In the genomic region with DNA sequence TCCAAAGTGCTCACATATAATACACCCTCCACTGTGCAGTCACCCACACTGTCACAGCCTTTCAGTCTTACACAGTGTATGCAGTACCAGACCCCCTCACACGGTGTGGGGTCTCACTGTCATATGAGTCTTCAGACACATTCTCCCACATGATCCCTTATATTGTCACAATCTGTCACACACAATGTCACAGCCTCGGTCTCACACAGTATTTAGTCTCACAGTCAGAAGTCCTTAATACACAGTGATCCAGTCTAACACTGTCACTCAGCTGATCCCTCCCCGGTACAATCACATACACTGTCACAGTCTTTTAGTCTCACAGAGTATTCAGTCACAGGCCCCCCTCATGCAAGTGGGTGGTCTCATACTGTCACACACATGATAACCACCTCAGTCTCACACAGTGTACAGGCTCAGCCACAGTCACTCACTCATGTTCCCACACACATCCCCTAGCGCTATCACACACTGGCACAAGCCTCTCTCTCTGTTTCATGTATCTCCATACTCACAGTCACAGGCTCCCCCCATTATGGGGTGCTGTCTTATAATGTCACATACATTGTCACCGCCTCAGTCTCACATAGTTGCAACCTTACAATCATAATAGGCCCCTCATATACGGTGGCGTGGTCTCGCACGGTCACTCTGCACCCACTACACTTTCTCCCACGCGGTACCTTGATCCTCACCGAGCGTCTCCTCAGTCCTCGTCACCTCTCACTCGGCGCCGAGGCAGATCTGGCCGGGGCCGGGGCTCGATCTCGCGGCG, we compare ENCODE assay signal across 9 mouse cellular contexts. TPM values are rescaled to one million over a fixed set of nuclear protein-coding genes. Genes with fewer than 3 reads are reported as not detected.
A peak's percentile ranks its signal among the peaks of the same experiment; 100 is the strongest.
DNase-seq lines count a peak whose midpoint lies in the region; ATAC-seq and TF ChIP-seq lines count a peak whose summit lies in the region.
"Had no signal": no experiment of that assay in that cellular context is flagged by ENCODE, and none has a peak within 500 bp of the region (broad histone marks: within the 10 kb centered on the region; RNA-seq: fewer than 3 reads in every experiment).

No protein-coding gene starts in this region.

- intact Hi-C loops in heart, adult 2 months (cut with DNase I): loop anchor here (2.0 kb wide), 1 partner anchor 46 kb away; no protein-coding TSS in a partner anchor
- intact Hi-C loops in heart, postnatal 14 days (cut with DNase I): no loop called here

- peaks cover 4% of the 10 kb centered on the region for H3K4me1 ChIP-seq in heart, adult 2 months (ENCODE audit: control insufficient read depth, insufficient read depth, low read length)
- H3K4me1 ChIP-seq in ES-E14 (ENCODE audit: control insufficient read depth in 2 of 2, insufficient read depth in 2 of 2, low read length in 2 of 2, poor library complexity in 1 of 2): peaks cover 0 to 7% of the 10 kb centered on the region in 2 experiments; a peak in 2 of 4 replicates
- H3K4me1 ChIP-seq in forebrain, embryonic 10.5 days: peaks cover 17% of the 10 kb centered on the region
- 0 out of 2 replicates have a peak, but pooled peaks cover 3% of the 10 kb centered on the region for H3K4me1 ChIP-seq in intestine, embryonic 14.5 days (replicated peaks; ENCODE audit: control insufficient read depth, insufficient read depth, low read length)
- H3K4me1 ChIP-seq in small intestine, adult 2 months (ENCODE audit: control insufficient read depth, insufficient read depth, insufficient read length, low read length): peaks cover 6% of the 10 kb centered on the region

- no peak for TF ChIP-seq EP300 in heart, adult 2 months (IDR thresholded peaks at IDR 0.05; ENCODE audit: insufficient read depth, low read depth, low read length)

- no peaks in the 10 kb centered on the region for H3K27me3 ChIP-seq in heart, adult 2 months (ENCODE audit: control insufficient read depth, insufficient read depth, low read length)
- H3K27me3 ChIP-seq in forebrain, embryonic 10.5 days (ENCODE audit: poor library complexity, severe bottlenecking): no peaks in the 10 kb centered on the region
- H3K27me3 ChIP-seq in intestine, embryonic 14.5 days (replicated peaks; ENCODE audit: control insufficient read depth, insufficient read depth, low read length): no peaks in the 10 kb centered on the region
- H3K27me3 ChIP-seq in small intestine, adult 2 months (ENCODE audit: control insufficient read depth, insufficient read depth, low read length): no peaks in the 10 kb centered on the region

- H3K36me3 ChIP-seq in heart, adult 2 months (ENCODE audit: control insufficient read depth, insufficient read depth, low read length): no peaks in the 10 kb centered on the region
- no peaks in the 10 kb centered on the region for H3K36me3 ChIP-seq in ES-E14 (ENCODE audit: control insufficient read depth, insufficient read depth, low read length, poor library complexity, severe bottlenecking)
- H3K36me3 ChIP-seq in forebrain, embryonic 10.5 days (replicated peaks): peaks cover 4% of the 10 kb centered on the region
- peaks cover 6% of the 10 kb centered on the region; the same call in 1 of the 2 replicates for H3K36me3 ChIP-seq in intestine, embryonic 14.5 days (ENCODE audit: control insufficient read depth, insufficient read depth, low read length)
- no peaks in the 10 kb centered on the region for H3K36me3 ChIP-seq in small intestine, adult 2 months (ENCODE audit: control insufficient read depth, insufficient read depth, low read length)

- DNase-seq in heart, adult 2 months: no peak
- no peak for DNase-seq in heart, postnatal 14 days
- no peak for DNase-seq in ES-E14 (ENCODE audit: low read depth, low spot score)
- DNase-seq in forebrain, embryonic 10.5 days (ENCODE audit: extremely low spot score, low spot score): no peak
- DNase-seq in intestine, embryonic 14.5 days (ENCODE audit: low spot score): no peak
- no peak for DNase-seq in thymus, postnatal 36 days

- H3K9me3 ChIP-seq in ES-E14 (ENCODE audit: control insufficient read depth, insufficient read depth, low read depth, low read length): no peaks in the 10 kb centered on the region
- 0 out of 2 replicates have a peak, but pooled peaks cover 4% of the 10 kb centered on the region for H3K9me3 ChIP-seq in forebrain, embryonic 10.5 days
- H3K9me3 ChIP-seq in intestine, embryonic 14.5 days (ENCODE audit: control insufficient read depth, low read length): no peaks in the 10 kb centered on the region

- peak overlapping the region; percentile 71 for H3K9ac ChIP-seq in heart, adult 2 months (ENCODE audit: low read depth, low read length)
- peak overlapping the region; percentile 67 for H3K9ac ChIP-seq in ES-E14 (ENCODE audit: insufficient read depth, low read depth, low read length, poor library complexity, severe bottlenecking)
- H3K9ac ChIP-seq in intestine, embryonic 14.5 days (ENCODE audit: low read length): peak overlapping the region; percentile 78

- H3K27ac ChIP-seq in heart, adult 2 months: peak overlapping the region; percentile 69
- H3K27ac ChIP-seq in ES-E14 (ENCODE audit: insufficient read depth, low read depth, low read length, poor library complexity, severe bottlenecking): no peak overlapping the region
- peak overlapping the region; percentile 89 for H3K27ac ChIP-seq in forebrain, embryonic 10.5 days
- peak overlapping the region; percentile 77 for H3K27ac ChIP-seq in intestine, embryonic 14.5 days (ENCODE audit: low read depth)
- H3K27ac ChIP-seq in small intestine, adult 2 months (ENCODE audit: insufficient read depth, low read depth, low read length): no peak overlapping the region

- peak overlapping the region; percentile 59 for H3K4me3 ChIP-seq in heart, adult 2 months
- H3K4me3 ChIP-seq in ES-E14 (ENCODE audit: insufficient read depth in 1 of 2, low read depth in 1 of 2, low read length in 2 of 2, poor library complexity in 1 of 2, severe bottlenecking in 1 of 2): peak overlapping the region; percentile 66 to 93
- peak overlapping the region; percentile 63 for H3K4me3 ChIP-seq in forebrain, embryonic 10.5 days
- H3K4me3 ChIP-seq in intestine, embryonic 14.5 days (ENCODE audit: low read depth, low read length): peak overlapping the region; percentile 64
- H3K4me3 ChIP-seq in small intestine, adult 2 months (ENCODE audit: low read depth, low read length): peak overlapping the region; percentile 77

- no peak for TF ChIP-seq POLR2A in heart, adult 2 months (IDR thresholded peaks at IDR 0.05; ENCODE audit: insufficient read depth, low read depth, low read length)
- TF ChIP-seq POLR2A in small intestine, adult 2 months (IDR thresholded peaks at IDR 0.05; ENCODE audit: low read depth, low read length): no peak

- in situ Hi-C loops in ES-E14 (cut with MboI; ENCODE audit: low sequenced_read_pairs in 2 of 2, unreplicated experiment in 2 of 2): no loop called here

- H3K79me2 ChIP-seq in heart, adult 2 months (replicated peaks; ENCODE audit: control insufficient read depth, insufficient read depth, low read length): no peaks in the 10 kb centered on the region

- TF ChIP-seq CTCF in heart, adult 2 months (IDR thresholded peaks at IDR 0.05): no peak
- no peak for TF ChIP-seq CTCF in small intestine, adult 2 months (IDR thresholded peaks at IDR 0.05; ENCODE audit: extremely low read depth, insufficient read length, insufficient replicate concordance, low read depth, low read length)

- ATAC-seq in intestine, embryonic 14.5 days (replicated peaks; ENCODE audit: low FRiP score, low TSS enrichment, low read depth): peak; percentile 76
- ATAC-seq in megakaryocyte, adult 5-6 weeks (ENCODE audit: poor library complexity, severe bottlenecking): peak; percentile 37; the same call in 1 of the 2 replicates

- WGBS in heart, adult 2 months: 14% methylated on average over 23 of the region's 23 CpGs
- WGBS in forebrain, embryonic 10.5 days: 22% methylated on average over 23 of the region's 23 CpGs
- 18% methylated on average over 23 of the region's 23 CpGs for WGBS in intestine, embryonic 14.5 days
- WGBS in small intestine, adult 2 months: 19% methylated on average over 23 of the region's 23 CpGs

- peak overlapping the region; percentile 80 for H3K4me2 ChIP-seq in intestine, embryonic 14.5 days (ENCODE audit: low read length)

RNA-seq across cellular contexts. Expression of a gene that starts 0.4 kb away (rescaled TPM):
- 1 to 10 TPM; 1.4 to 3.2 TPM for total RNA-seq in heart, adult 2 months (2021)
- 1.2 and 1.7 TPM in 2 replicates for polyA plus RNA-seq in heart, adult 2 months (2012; rRNA removed)
- 1 to 10 TPM; 1.0 to 1.5 TPM for total RNA-seq in heart, postnatal 14 days (2021)
- total RNA-seq in ES-E14 (2012; rRNA removed): 3.2 and 3.6 TPM in 2 replicates
- 6.0 and 6.8 TPM in 2 replicates for polyA plus RNA-seq in forebrain, embryonic 10.5 days (2016; fragmentation: Nextera tagmentation; extraction: Ambion mirVana)
- 4.0 and 5.3 TPM in 2 replicates for polyA plus RNA-seq in intestine, embryonic 14.5 days (2014; fragmentation: Nextera tagmentation; extraction: Ambion mirVana)
- total RNA-seq in megakaryocyte, adult 5-6 weeks (2015): 0.96 and 1.3 TPM in 2 replicates
- total RNA-seq in megakaryocyte, adult 5-6 weeks (2017): 0.88 and 1.8 TPM in 2 replicates
- polyA plus RNA-seq in small intestine, adult 2 months (2012; rRNA removed): 0.25 and 0.48 TPM in 2 replicates
- total RNA-seq: CH12.LX had no signal

RNA-seq across cellular contexts. Expression of a gene that starts 12.9 kb away (rescaled TPM):
- total RNA-seq in heart, adult 2 months (2021): under 1 TPM; 0.20 to 0.52 TPM
- 0.08 and 0.12 TPM in 2 replicates for polyA plus RNA-seq in heart, adult 2 months (2012; rRNA removed)
- total RNA-seq in heart, postnatal 14 days (2021): under 1 TPM; 0.22 to 0.32 TPM
- total RNA-seq in ES-E14 (2012; rRNA removed): 2.5 and 2.9 TPM in 2 replicates
- 2.7 and 3.4 TPM in 2 replicates for polyA plus RNA-seq in forebrain, embryonic 10.5 days (2016; fragmentation: Nextera tagmentation; extraction: Ambion mirVana)
- polyA plus RNA-seq in intestine, embryonic 14.5 days (2014; fragmentation: Nextera tagmentation; extraction: Ambion mirVana): 1.5 and 2.1 TPM in 2 replicates
- total RNA-seq in megakaryocyte, adult 5-6 weeks (2015): 0.13 and 0.21 TPM in 2 replicates
- not detected in 2 replicates for total RNA-seq in megakaryocyte, adult 5-6 weeks (2017)
- polyA plus RNA-seq in small intestine, adult 2 months (2012; rRNA removed): not detected in 2 replicates
- total RNA-seq: CH12.LX had no signal

RNA-seq across cellular contexts. Expression of a gene that starts 32.4 kb away (rescaled TPM):
- 1 to 10 TPM; 1.6 to 3.4 TPM for total RNA-seq in heart, adult 2 months (2021)
- polyA plus RNA-seq in heart, adult 2 months (2012; rRNA removed): 0.49 and 1.5 TPM in 2 replicates
- 1 to 10 TPM; 2.2 to 2.4 TPM for total RNA-seq in heart, postnatal 14 days (2021)
- total RNA-seq in ES-E14 (2012; rRNA removed): 1.2 and 1.5 TPM in 2 replicates
- polyA plus RNA-seq in forebrain, embryonic 10.5 days (2016; fragmentation: Nextera tagmentation; extraction: Ambion mirVana): 1.9 and 2.1 TPM in 2 replicates
- polyA plus RNA-seq in intestine, embryonic 14.5 days (2014; fragmentation: Nextera tagmentation; extraction: Ambion mirVana): 2.0 and 2.1 TPM in 2 replicates
- 2.9 and 4.3 TPM in 2 replicates for total RNA-seq in megakaryocyte, adult 5-6 weeks (2015)
- total RNA-seq in megakaryocyte, adult 5-6 weeks (2017): 2.0 and 5.1 TPM in 2 replicates
- 0.03 and 0.15 TPM in 2 replicates for polyA plus RNA-seq in small intestine, adult 2 months (2012; rRNA removed)
- total RNA-seq: CH12.LX had no signal

RNA-seq across cellular contexts. Expression of a gene that starts 44.3 kb away (rescaled TPM):
- total RNA-seq in heart, adult 2 months (2021): 1 to 10 TPM; 3.6 to 4.6 TPM
- 0.96 and 2.3 TPM in 2 replicates for polyA plus RNA-seq in heart, adult 2 months (2012; rRNA removed)
- 1 to 10 TPM; 3.2 to 3.5 TPM for total RNA-seq in heart, postnatal 14 days (2021)
- total RNA-seq in ES-E14 (2012; rRNA removed): 2.3 and 3.2 TPM in 2 replicates
- 6.3 and 6.6 TPM in 2 replicates for polyA plus RNA-seq in forebrain, embryonic 10.5 days (2016; fragmentation: Nextera tagmentation; extraction: Ambion mirVana)
- 5.7 and 7.9 TPM in 2 replicates for polyA plus RNA-seq in intestine, embryonic 14.5 days (2014; fragmentation: Nextera tagmentation; extraction: Ambion mirVana)
- 0.69 and 1.3 TPM in 2 replicates for total RNA-seq in megakaryocyte, adult 5-6 weeks (2015)
- total RNA-seq in megakaryocyte, adult 5-6 weeks (2017): 0.99 and 3.0 TPM in 2 replicates
- polyA plus RNA-seq in small intestine, adult 2 months (2012; rRNA removed): 0.10 TPM in 2 replicates

RNA-seq across cellular contexts. Expression of a gene that starts 52.5 kb away (rescaled TPM):
- 1 to 10 TPM; 1.8 to 2.8 TPM for total RNA-seq in heart, adult 2 months (2021)
- 2.6 and 4.1 TPM in 2 replicates for polyA plus RNA-seq in heart, adult 2 months (2012; rRNA removed)
- 1 to 10 TPM; 2.6 to 3.2 TPM for total RNA-seq in heart, postnatal 14 days (2021)
- 5.6 and 7.7 TPM in 2 replicates for total RNA-seq in ES-E14 (2012; rRNA removed)
- 9.3 and 10.9 TPM in 2 replicates for polyA plus RNA-seq in forebrain, embryonic 10.5 days (2016; fragmentation: Nextera tagmentation; extraction: Ambion mirVana)
- polyA plus RNA-seq in intestine, embryonic 14.5 days (2014; fragmentation: Nextera tagmentation; extraction: Ambion mirVana): 8.3 and 10.2 TPM in 2 replicates
- 1.5 and 2.5 TPM in 2 replicates for total RNA-seq in megakaryocyte, adult 5-6 weeks (2015)
- total RNA-seq in megakaryocyte, adult 5-6 weeks (2017): 0.73 and 0.81 TPM in 2 replicates
- polyA plus RNA-seq in small intestine, adult 2 months (2012; rRNA removed): 0.22 and 0.60 TPM in 2 replicates

Comparison
In these comparisons a context has a peak if more than half of its experiments do, and no peak if none do; other contexts are left out.
1. H3K27ac ChIP-seq: peak in heart, adult 2 months (single experiment), forebrain, embryonic 10.5 days (single experiment) and intestine, embryonic 14.5 days (single experiment); none in ES-E14 (single experiment) and small intestine, adult 2 months (single experiment).
2. Peak in every context shown above with its lines, with median percentiles within 50 percentile points of each other: H3K4me3 ChIP-seq and H3K9ac ChIP-seq.